ENCODE assay signal across 18 mouse cellular contexts in genomic region chr15:62221024-62221819, GRCm38 (mm10).
DNase-seq lines count a peak whose midpoint lies in the region; ATAC-seq and TF ChIP-seq lines count a peak whose summit lies in the region.
"Had no signal": no experiment of that assay in that cellular context is flagged by ENCODE, and none has a peak within 500 bp of the region (broad histone marks: within the 10 kb centered on the region; RNA-seq: fewer than 3 reads in every experiment).

No protein-coding gene starts in this region.

- 34% methylated on average over 8 of the region's 8 CpGs for WGBS in heart, embryonic 11.5 days (ENCODE audit: insufficient replicate concordance)

- H3K9ac ChIP-seq in heart, embryonic 11.5 days (ENCODE audit: low read depth, low read length): no peak overlapping the region
- H3K9ac ChIP-seq: embryonic facial prominence, embryonic 15.5 days; forebrain, postnatal 0 days; hindbrain, embryonic 14.5 days; neural tube, embryonic 15.5 days had no signal

- TF ChIP-seq CTCF in G1E (IDR thresholded peaks at IDR 0.05; ENCODE audit: low read depth, low read length): no peak

- no peak overlapping the region for H3K4me3 ChIP-seq in heart, embryonic 11.5 days (ENCODE audit: low read depth, low read length)
- peak overlapping the region; percentile 44; the same call in 1 of the 2 replicates for H3K4me3 ChIP-seq in G1E (ENCODE audit: low read depth, low read length)
- H3K4me3 ChIP-seq: embryonic facial prominence, embryonic 15.5 days; neural tube, embryonic 15.5 days had no signal

- peak overlapping the region; percentile 75; the same call in 1 of the 2 replicates for H3K27ac ChIP-seq in heart, embryonic 11.5 days (ENCODE audit: low read depth, low read length)
- H3K27ac ChIP-seq: embryonic facial prominence, embryonic 15.5 days; hindbrain, embryonic 14.5 days; neural tube, embryonic 15.5 days had no signal

- no peak for DNase-seq in heart, postnatal 14 days
- DNase-seq in G1E (ENCODE audit: low spot score) (peak; percentile 75), MN1 (ENCODE audit: low spot score) (no peak)
- DNase-seq in left cerebral cortex, adult 11 months (ENCODE audit: low spot score): no peak
- DNase-seq in left cerebral cortex, adult 9 months (ENCODE audit: low spot score in 2 of 2): no peak
- DNase-seq: adrenal gland, postnatal 25 days; cerebellum, postnatal 36 days; forebrain, postnatal 0 days; gastrocnemius, postnatal 14 days; kidney, adult 8-10 months; lung, adult 2 months; spleen, adult 18-20 months had no signal

- intact Hi-C loops in heart, postnatal 14 days (cut with DNase I): no loop called here

- H3K4me1 ChIP-seq in heart, embryonic 11.5 days (ENCODE audit: control insufficient read depth, insufficient read depth, low read length): peaks cover 23% of the 10 kb centered on the region
- H3K4me1 ChIP-seq in G1E (ENCODE audit: insufficient read depth, low read depth, low read length): peaks cover 87% of the 10 kb centered on the region
- H3K4me1 ChIP-seq: embryonic facial prominence, embryonic 15.5 days; neural tube, embryonic 15.5 days had no signal

- peak; percentile 94 for ATAC-seq in heart, embryonic 11.5 days (replicated peaks; ENCODE audit: insufficient number of reproducible peaks, low FRiP score, low TSS enrichment)
- ATAC-seq in G1E (ENCODE audit: extremely low read depth, insufficient number of reproducible peaks, low FRiP score, poor library complexity, severe bottlenecking): peak; percentile 59
- peak; percentile 55 for ATAC-seq in erythroid progenitor cell, adult 5-6 weeks (replicated peaks; ENCODE audit: low FRiP score, poor library complexity, severe bottlenecking)
- peak; percentile 39; the same call in 1 of the 2 replicates for ATAC-seq in megakaryocyte, adult 5-6 weeks (ENCODE audit: poor library complexity, severe bottlenecking)
- ATAC-seq: forebrain, postnatal 0 days had no signal

- H3K36me3 ChIP-seq in heart, embryonic 11.5 days (ENCODE audit: control insufficient read depth, insufficient read depth, low read length): no peaks in the 10 kb centered on the region
- peaks cover 17% of the 10 kb centered on the region for H3K36me3 ChIP-seq in G1E (replicated peaks)
- H3K36me3 ChIP-seq: embryonic facial prominence, embryonic 15.5 days; neural tube, embryonic 15.5 days had no signal

- H3K4me2 ChIP-seq in heart, embryonic 11.5 days: no peak overlapping the region
- H3K4me2 ChIP-seq: embryonic facial prominence, embryonic 15.5 days; hindbrain, embryonic 14.5 days; neural tube, embryonic 15.5 days had no signal

- H3K9me3 ChIP-seq in heart, embryonic 11.5 days (replicated peaks; ENCODE audit: control insufficient read depth, low read length): no peaks in the 10 kb centered on the region
- peaks cover 14% of the 10 kb centered on the region for H3K9me3 ChIP-seq in G1E (replicated peaks)
- H3K9me3 ChIP-seq: embryonic facial prominence, embryonic 15.5 days; neural tube, embryonic 15.5 days had no signal

- no peaks in the 10 kb centered on the region for H3K27me3 ChIP-seq in heart, embryonic 11.5 days (ENCODE audit: control insufficient read depth, insufficient read depth, low read length)
- H3K27me3 ChIP-seq in G1E (ENCODE audit: insufficient read depth, low read length): no peaks in the 10 kb centered on the region
- H3K27me3 ChIP-seq: embryonic facial prominence, embryonic 15.5 days; neural tube, embryonic 15.5 days had no signal

Comparison
In these comparisons a context has a peak if more than half of its experiments do, and no peak if none do; other contexts are left out.
1. ATAC-seq: peak in every context shown above with its lines; median percentile 94 in heart, embryonic 11.5 days; 59 in G1E; 55 in erythroid progenitor cell, adult 5-6 weeks; 39 in megakaryocyte, adult 5-6 weeks.